ENCODE assay signal across 11 mouse cellular contexts in the genomic region with DNA sequence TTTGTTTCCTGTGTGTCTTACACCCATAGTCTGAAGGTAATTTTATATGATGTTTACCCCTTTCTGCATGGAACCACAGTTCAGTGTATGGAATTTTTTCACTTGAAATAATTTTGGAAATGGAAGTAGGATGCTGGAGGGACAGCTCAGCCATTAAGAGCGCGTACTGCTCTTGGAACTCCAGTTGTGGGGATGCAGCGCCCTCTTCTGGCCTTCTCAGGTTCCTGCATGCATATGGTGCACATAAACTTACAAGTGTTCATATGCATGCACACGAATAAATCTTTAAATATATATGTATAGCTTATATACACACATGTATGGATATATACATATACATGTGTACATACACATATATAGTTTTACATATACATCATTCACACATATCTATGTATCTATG. TPM values are rescaled to one million over a fixed set of nuclear protein-coding genes. Genes with fewer than 3 reads are reported as not detected.
A peak's percentile ranks its signal among the peaks of the same experiment; 100 is the strongest.
DNase-seq lines count a peak whose midpoint lies in the region; ATAC-seq and TF ChIP-seq lines count a peak whose summit lies in the region.
"Had no signal": no experiment of that assay in that cellular context is flagged by ENCODE, and none has a peak within 500 bp of the region (broad histone marks: within the 10 kb centered on the region; RNA-seq: fewer than 3 reads in every experiment).

No protein-coding gene starts in this region.

- TF ChIP-seq CTCF in intestine, postnatal 0 days (IDR thresholded peaks at IDR 0.05; ENCODE audit: low read depth): peak; percentile 59

- no peak overlapping the region for H3K9ac ChIP-seq in intestine, postnatal 0 days (ENCODE audit: low read depth, low read length)
- no peak overlapping the region for H3K9ac ChIP-seq in intestine, embryonic 15.5 days
- H3K9ac ChIP-seq: midbrain, embryonic 13.5 days had no signal

- 0 out of 2 replicates have a peak, but pooled peaks cover 8% of the 10 kb centered on the region for H3K36me3 ChIP-seq in intestine, postnatal 0 days (ENCODE audit: control insufficient read depth, insufficient read depth)
- no peaks in the 10 kb centered on the region for H3K36me3 ChIP-seq in intestine, embryonic 15.5 days
- H3K36me3 ChIP-seq: midbrain, embryonic 13.5 days had no signal

- H3K4me2 ChIP-seq in intestine, postnatal 0 days (replicated peaks; ENCODE audit: low read depth): no peak overlapping the region
- H3K4me2 ChIP-seq in intestine, embryonic 15.5 days (replicated peaks): no peak overlapping the region
- H3K4me2 ChIP-seq: midbrain, embryonic 13.5 days had no signal

- H3K9me3 ChIP-seq in intestine, postnatal 0 days (ENCODE audit: control insufficient read depth): no peaks in the 10 kb centered on the region
- H3K9me3 ChIP-seq in intestine, embryonic 15.5 days: no peaks in the 10 kb centered on the region
- H3K9me3 ChIP-seq: midbrain, embryonic 13.5 days had no signal

- ATAC-seq in intestine, postnatal 0 days: no peak
- no peak for ATAC-seq in intestine, embryonic 15.5 days
- no peak for ATAC-seq in monocyte, adult 5-6 weeks (replicated peaks; ENCODE audit: insufficient number of reproducible peaks, low FRiP score, low TSS enrichment, poor library complexity, severe bottlenecking)
- ATAC-seq: midbrain, embryonic 13.5 days had no signal

- H3K4me1 ChIP-seq in intestine, postnatal 0 days (replicated peaks; ENCODE audit: control insufficient read depth, insufficient read depth, low read length): 0 out of 2 replicates have a peak, but pooled peaks cover 5% of the 10 kb centered on the region
- peaks cover 9% of the 10 kb centered on the region; the same call in 1 of the 2 replicates for H3K4me1 ChIP-seq in intestine, embryonic 15.5 days (replicated peaks)
- H3K4me1 ChIP-seq: midbrain, embryonic 13.5 days had no signal

- DNase-seq in right cerebral cortex, postnatal 4 days: peak; percentile 15
- no peak for DNase-seq in right cerebral cortex, postnatal 14 days
- peak; percentile 18 for DNase-seq in T-cell, adult 2 months (ENCODE audit: low spot score)
- no peak for DNase-seq in adrenal gland, postnatal 14 days
- DNase-seq: adrenal gland, adult 2 months had no signal

- 93% methylated on average over 4 of the region's 4 CpGs for WGBS in intestine, postnatal 0 days
- WGBS in intestine, embryonic 15.5 days: 82% methylated on average over 4 of the region's 4 CpGs

- no peaks in the 10 kb centered on the region for H3K27me3 ChIP-seq in intestine, postnatal 0 days (replicated peaks; ENCODE audit: control insufficient read depth, insufficient read depth, low read length)
- no peaks in the 10 kb centered on the region for H3K27me3 ChIP-seq in intestine, embryonic 15.5 days (replicated peaks)
- H3K27me3 ChIP-seq: midbrain, embryonic 13.5 days had no signal

- H3K4me3 ChIP-seq in intestine, postnatal 0 days (ENCODE audit: low read depth, low read length): no peak overlapping the region
- H3K4me3 ChIP-seq in intestine, embryonic 15.5 days (replicated peaks): no peak overlapping the region
- H3K4me3 ChIP-seq: midbrain, embryonic 13.5 days had no signal

- H3K27ac ChIP-seq in intestine, postnatal 0 days (ENCODE audit: low read depth, low read length): no peak overlapping the region
- H3K27ac ChIP-seq in intestine, embryonic 15.5 days: no peak overlapping the region
- H3K27ac ChIP-seq: midbrain, embryonic 13.5 days had no signal

RNA-seq across cellular contexts. Expression of a gene that starts 24.4 kb away (rescaled TPM):
- polyA plus RNA-seq in intestine, postnatal 0 days (2015; fragmentation: Nextera tagmentation; extraction: Ambion mirVana): 11.0 and 12.2 TPM in 2 replicates
- polyA plus RNA-seq in intestine, embryonic 15.5 days (2015; fragmentation: Nextera tagmentation; extraction: Ambion mirVana): 14.1 and 14.3 TPM in 2 replicates
- total RNA-seq in monocyte, adult 5-6 weeks (2017): 16.7 to 26.4 TPM (median 19.0 TPM) in 3 replicates
- 14.0 and 15.8 TPM in 2 replicates for total RNA-seq in adrenal gland, postnatal 14 days (2021)

RNA-seq across cellular contexts. Expression of a gene that starts 30.2 kb away (rescaled TPM):
- 65.2 and 70.7 TPM in 2 replicates for polyA plus RNA-seq in intestine, postnatal 0 days (2015; fragmentation: Nextera tagmentation; extraction: Ambion mirVana)
- polyA plus RNA-seq in intestine, embryonic 15.5 days (2015; fragmentation: Nextera tagmentation; extraction: Ambion mirVana): 79.5 and 98.0 TPM in 2 replicates
- not detected in 3 replicates for total RNA-seq in monocyte, adult 5-6 weeks (2017)
- total RNA-seq in adrenal gland, postnatal 14 days (2021): not detected in 2 replicates
- total RNA-seq: adrenal gland, adult 2 months; left cerebral cortex, postnatal 36 days; neutrophil, adult 5-6 weeks had no signal

Comparison
In these comparisons a context has a peak if more than half of its experiments do, and no peak if none do; other contexts are left out.
1. DNase-seq: peak in right cerebral cortex, postnatal 4 days (single experiment) and T-cell, adult 2 months (single experiment); none in right cerebral cortex, postnatal 14 days (single experiment) and adrenal gland, postnatal 14 days (single experiment).